Mouse (Mus musculus) G1E (cell line): ENCODE results near the gene Ppef2. TPM values are rescaled to one million over a fixed set of nuclear protein-coding genes. Genes with fewer than 3 reads are reported as not detected.

Experiments used
- ATAC-seq: 2 replicates; pipeline ENCODE4 v1.8.0; 2016; ENCODE audit warnings: mild to moderate bottlenecking; ENCODE audit not compliant: insufficient number of reproducible peaks, poor library complexity, low FRiP score, severe bottlenecking; ENCODE audit errors: extremely low read depth
- DNase-seq: peaks from one replicate; pipeline ENCODE4 v3.0.0; 2012; ENCODE audit warnings: low spot score
- H3K27me3 ChIP-seq: 2 replicates; pipeline ENCODE4 v1.6.1; 2012; ENCODE audit warnings: mild to moderate bottlenecking, low read length, inconsistent platforms; ENCODE audit not compliant: insufficient read depth
- H3K36me3 ChIP-seq: replicated peaks from 2 replicates; pipeline ENCODE3; 2012; ENCODE audit warnings: mild to moderate bottlenecking, inconsistent platforms
- H3K4me1 ChIP-seq: 2 replicates; pipeline ENCODE4 v1.6.1; 2012; ENCODE audit warnings: low read depth, low read length, inconsistent platforms, mixed read lengths; ENCODE audit not compliant: insufficient read depth
- H3K4me3 ChIP-seq: 2 replicates; pipeline ENCODE4 v1.5.1; 2012; ENCODE audit warnings: low read depth, mild to moderate bottlenecking, inconsistent platforms, low read length, moderate library complexity, mixed read lengths
- H3K9me3 ChIP-seq: replicated peaks from 2 replicates; pipeline ENCODE4 v1.6.1; 2012; ENCODE audit warnings: inconsistent platforms
- CTCF ChIP-seq: IDR thresholded peaks from 2 replicates; pipeline ENCODE4 v1.5.1; 2012; ENCODE audit warnings: low read depth, low read length, inconsistent platforms, mixed read lengths
- GATA1 ChIP-seq: IDR thresholded peaks from 2 replicates; pipeline ENCODE4 v1.6.1; 2012; ENCODE audit warnings: borderline replicate concordance, low read length, inconsistent platforms, mixed read lengths
- GATA2 ChIP-seq: IDR thresholded peaks from 2 replicates; pipeline ENCODE4 v1.6.1; 2012; ENCODE audit warnings: low read depth, low read length, inconsistent platforms, borderline replicate concordance
- POLR2AphosphoS5 ChIP-seq: IDR thresholded peaks from 2 replicates; pipeline ENCODE4 v1.6.1; 2012; ENCODE audit warnings: low read depth, low read length, inconsistent platforms; ENCODE audit not compliant: insufficient replicate concordance
- TAL1 ChIP-seq: conservative IDR thresholded peaks from 2 replicates; pipeline ENCODE4 v1.6.1; 2012; ENCODE audit warnings: low read depth, low read length, inconsistent platforms, mixed read lengths
- polyA plus RNA-seq: library from polyadenylated mRNA; stranded (reverse); fragments of >175 nt; gene quantifications from 2 replicates; pipeline ENCODE4 v1.2.3, GENCODE M21; 2012
- total RNA-seq, 2 experiments: library from RNA; stranded (forward) in 1 of 2; stranded (reverse) in 1 of 2; fragments of 200-1000 nt in 1 of 2; fragments of >200 nt in 1 of 2; fragmentation: Nextera tagmentation in 1 of 2; gene quantifications; 2 replicates each; pipeline ENCODE4 v1.2.3; 2014 to 2017

Gene Ppef2
- total and polyA plus RNA-seq, 3 experiments = 0.05 TPM; not detected in 2

DNA sequence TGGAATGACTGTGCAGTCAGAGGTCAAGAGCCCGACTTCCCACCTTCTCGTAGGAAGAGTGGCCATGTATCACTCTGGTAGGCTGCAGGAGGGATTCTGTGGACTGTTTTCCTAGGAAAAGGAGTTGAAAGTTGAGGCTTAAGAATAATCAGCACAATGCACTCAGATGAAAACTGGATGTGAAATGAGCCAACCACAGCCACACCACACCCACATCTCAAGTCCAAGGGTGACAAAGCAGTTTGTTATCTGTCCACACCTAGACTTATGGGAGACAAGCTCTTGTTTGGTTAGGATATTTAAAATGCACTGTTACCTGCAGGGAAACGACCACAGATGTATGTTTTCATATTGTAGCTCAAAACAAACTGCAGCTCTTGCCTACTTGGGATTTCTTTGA, 27.0 kb upstream of the Ppef2 start:
- peaks cover 57% of the 10 kb centered on the region for H3K36me3 ChIP-seq
- DNase-seq (peak; percentile 59), ATAC-seq (peak; percentile 62)
- no peaks in the 10 kb centered on the region for H3K27me3 ChIP-seq
- TF ChIP-seq GATA1 (no peak), TAL1 (peak; percentile 33; the same call in 1 of the 2 replicates)
- peak overlapping the region; percentile 41; the same call in 1 of the 2 replicates for H3K4me3 ChIP-seq
- peaks cover 69% of the 10 kb centered on the region for H3K4me1 ChIP-seq
- H3K9me3 ChIP-seq = no peaks in the 10 kb centered on the region

DNA sequence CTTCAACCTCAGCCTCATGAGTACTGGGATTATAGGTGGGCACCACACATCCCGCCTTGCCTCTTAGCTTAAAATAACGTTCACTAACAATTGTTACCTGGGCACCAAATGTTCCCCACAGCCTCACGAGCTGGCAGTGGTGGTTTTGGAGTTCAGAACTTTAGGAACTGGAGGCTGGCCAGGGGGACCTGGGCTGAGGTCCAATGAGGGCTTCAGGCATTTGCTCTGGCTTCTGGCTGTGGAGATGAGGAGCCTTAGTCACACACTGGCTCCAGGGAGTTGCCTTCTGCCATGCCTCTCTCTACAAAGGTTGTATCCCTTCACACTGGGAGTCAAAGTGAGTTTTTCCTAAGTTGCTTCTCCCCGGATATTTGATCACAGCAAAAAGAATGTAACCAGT, 26.5 kb upstream of the Ppef2 start:
- H3K36me3 ChIP-seq = peaks cover 52% of the 10 kb centered on the region
- peaks cover 70% of the 10 kb centered on the region for H3K4me1 ChIP-seq
- H3K9me3 ChIP-seq = no peaks in the 10 kb centered on the region
- DNase-seq (no peak), ATAC-seq (no peak)
- H3K27me3 ChIP-seq = no peaks in the 10 kb centered on the region
- H3K4me3 ChIP-seq = peak overlapping the region; percentile 41; the same call in 1 of the 2 replicates
- TF ChIP-seq GATA1 (no peak), POLR2AphosphoS5 (no peak), GATA2 (no peak), TAL1 (no peak), CTCF (no peak)

- H3K27me3 ChIP-seq = no peaks in the 10 kb centered on the region
- peak overlapping the region; percentile 88; the same call in 1 of the 2 replicates for H3K4me3 ChIP-seq
- H3K4me1 ChIP-seq = peaks cover 60% of the 10 kb centered on the region
- ATAC-seq = peak; percentile 50
- peaks cover 40% of the 10 kb centered on the region for H3K36me3 ChIP-seq
- no peaks in the 10 kb centered on the region for H3K9me3 ChIP-seq
- TF ChIP-seq GATA2 = no peak
- no peak for TF ChIP-seq CTCF
- TF ChIP-seq POLR2AphosphoS5 = no peak
- DNase-seq = peak; percentile 73
Measured at GRCm38 (mm10) chr5:92278942-92279537, 23.0 kb upstream of the Ppef2 start.

- peak; percentile 89 for ATAC-seq
- peak; percentile 81 for DNase-seq
- TF ChIP-seq CTCF (no peak), GATA2 (no peak), GATA1 (no peak), TAL1 (no peak), POLR2AphosphoS5 (no peak)
- Histone ChIP-seq H3K9me3 (no peaks in the 10 kb centered on the region), H3K4me1 (peaks cover 49% of the 10 kb centered on the region), H3K4me3 (peak within 1 kb of the TSS; percentile 88), H3K36me3 (peaks cover 37% of the 10 kb centered on the region), H3K27me3 (no peaks in the 10 kb centered on the region)
Measured at GRCm38 (mm10) chr5:92277437-92278394, 21.6 kb upstream of the Ppef2 start, which contains the start of gene Naaa. Naaa (minus strand) TSS chr5:92278170.

- Histone ChIP-seq H3K27me3 (no peaks in the 10 kb centered on the region), H3K9me3 (no peaks in the 10 kb centered on the region), H3K36me3 (peaks cover 48% of the 10 kb centered on the region), H3K4me3 (no peak overlapping the region), H3K4me1 (peaks cover 10% of the 10 kb centered on the region)
- no peak for DNase-seq
- no peak for ATAC-seq
- TF ChIP-seq GATA2 = no peak
- no peak for TF ChIP-seq TAL1
- no peak for TF ChIP-seq GATA1
- TF ChIP-seq POLR2AphosphoS5 = no peak
- TF ChIP-seq CTCF = no peak
Measured at GRCm38 (mm10) chr5:92270496-92270895, 14.4 kb upstream of the Ppef2 start.

DNA sequence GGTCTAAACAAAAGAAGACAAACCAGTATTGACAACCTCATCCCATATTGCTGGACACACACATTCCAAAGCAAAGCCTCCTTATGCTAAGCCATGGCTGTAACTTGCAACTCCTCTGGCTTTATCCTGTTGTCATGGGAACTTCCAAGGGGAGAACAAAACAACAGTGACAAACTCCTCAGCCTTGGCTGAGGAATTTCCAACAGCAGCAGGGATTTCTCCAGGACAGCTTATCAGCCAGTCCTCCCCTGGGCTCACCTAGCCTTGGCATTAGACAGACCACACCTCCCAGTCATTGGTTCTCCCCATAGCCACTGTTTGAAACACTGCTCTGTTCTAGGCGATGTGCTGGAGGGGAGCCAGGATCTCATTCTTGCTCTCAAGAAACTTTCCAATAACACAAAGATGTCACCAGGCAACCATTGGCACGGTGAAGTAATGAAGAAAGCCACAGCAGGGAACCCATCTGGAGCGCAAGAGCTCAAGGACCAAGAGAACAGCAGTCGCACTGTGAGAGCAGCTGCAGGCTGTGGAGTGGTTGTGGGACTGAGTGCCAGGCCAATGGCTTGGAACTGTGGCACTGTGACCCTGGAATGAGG, 7.8 kb upstream of the Ppef2 start:
- Histone ChIP-seq H3K36me3 (peaks cover 76% of the 10 kb centered on the region), H3K9me3 (no peaks in the 10 kb centered on the region), H3K4me1 (peaks cover 6% of the 10 kb centered on the region), H3K27me3 (no peaks in the 10 kb centered on the region), H3K4me3 (no peak overlapping the region)
- DNase-seq (no peak), ATAC-seq (no peak)
- no peak for TF ChIP-seq GATA2
- no peak for TF ChIP-seq CTCF
- no peak for TF ChIP-seq GATA1
- TF ChIP-seq TAL1 = no peak
- no peak for TF ChIP-seq POLR2AphosphoS5
